Mouse (Mus musculus) neural tube, embryonic 14.5 days (tissue): ENCODE measurements around the gene Ush2a. TPM values are rescaled to one million over a fixed set of nuclear protein-coding genes. Genes with fewer than 3 reads are reported as not detected.

ENCODE experiments used
- ATAC-seq: fragments of 200-750 bp; cut with Nextera tagmentation; 2 replicates; pipeline ENCODE4 v1.8.0; 2017; ENCODE audit warnings: low read depth, mild to moderate bottlenecking, moderate TSS enrichment, moderate library complexity
- H3K27ac ChIP-seq: fragments of 300-500 bp; sonication (generic); 2 replicates; pipeline ENCODE4 v1.5.1; 2014; ENCODE audit warnings: low read depth, mild to moderate bottlenecking, control low read depth, low read length, moderate library complexity, mixed read lengths
- H3K27me3 ChIP-seq: fragments of 300-500 bp; sonication (generic); 2 replicates; pipeline ENCODE4 v1.6.1; 2014; ENCODE audit warnings: low read length; ENCODE audit not compliant: control insufficient read depth, insufficient read depth
- H3K36me3 ChIP-seq: fragments of 300-500 bp; sonication (generic); 2 replicates; pipeline ENCODE4 v1.6.1; 2014; ENCODE audit warnings: low read length, mixed read lengths; ENCODE audit not compliant: control insufficient read depth, insufficient read depth
- H3K4me1 ChIP-seq: fragments of 300-500 bp; sonication (generic); 2 replicates; pipeline ENCODE4 v1.6.1; 2014; ENCODE audit warnings: low read length; ENCODE audit not compliant: control insufficient read depth, insufficient read depth
- H3K4me2 ChIP-seq: fragments of 300-500 bp; sonication (generic); 2 replicates; pipeline ENCODE4 v1.6.1; 2014; ENCODE audit warnings: mild to moderate bottlenecking, low read depth, low read length, control low read depth
- H3K4me3 ChIP-seq: fragments of 300-500 bp; sonication (generic); 2 replicates; pipeline ENCODE4 v1.5.1; 2014; ENCODE audit warnings: low read depth, low read length, control low read depth, mixed read lengths
- H3K9ac ChIP-seq: fragments of 300-500 bp; sonication (generic); replicated peaks from 2 replicates; pipeline ENCODE4 v1.6.1; 2014; ENCODE audit warnings: low read depth, mild to moderate bottlenecking, control low read depth, low read length, mixed read lengths
- H3K9me3 ChIP-seq: fragments of 300-500 bp; sonication (generic); 2 replicates; pipeline ENCODE4 v1.6.1; 2016; ENCODE audit warnings: low read length; ENCODE audit not compliant: control insufficient read depth
- WGBS: fragments of 180-500 bp; shearing (Covaris S2); extraction: QIAGEN DNeasy Blood & Tissue Kit; methylation state at CpG from one replicate; pipeline ENCODE4 v1.1.7; 2014; 5-methylcytosine and 5-hydroxymethylcytosine counted together
- polyA plus RNA-seq: library from polyadenylated mRNA; unstranded; fragments of >200 nt; fragmentation: Nextera tagmentation; extraction: Ambion mirVana; gene quantifications from 2 replicates; pipeline ENCODE4 v1.2.1, GENCODE M21; 2014

Gene Ush2a
- polyA plus RNA-seq, 1 experiment from 2014 or later, result 0.27 TPM

- H3K9ac ChIP-seq, result no peak overlapping the region
- H3K9me3 ChIP-seq, result no peaks in the 10 kb centered on the region
- H3K4me2 ChIP-seq, result no peak overlapping the region
- no peaks in the 10 kb centered on the region for H3K27me3 ChIP-seq
- H3K27ac ChIP-seq, result no peak overlapping the region
- no peak for ATAC-seq
- 71% methylated on average over 4 of the region's 4 CpGs for WGBS
- no peaks in the 10 kb centered on the region for H3K36me3 ChIP-seq
- no peak overlapping the region for H3K4me3 ChIP-seq
- no peaks in the 10 kb centered on the region for H3K4me1 ChIP-seq
Observed at GRCm38 (mm10) chr1:188595251-188595650, 333.4 kb downstream of the Ush2a start.

- Histone ChIP-seq H3K4me2 (no peak overlapping the region), H3K27ac (no peak overlapping the region), H3K9me3 (no peaks in the 10 kb centered on the region), H3K4me3 (no peak overlapping the region), H3K27me3 (no peaks in the 10 kb centered on the region), H3K9ac (no peak overlapping the region), H3K36me3 (no peaks in the 10 kb centered on the region), H3K4me1 (no peaks in the 10 kb centered on the region)
- 88% methylated on average over 7 of the region's 7 CpGs for WGBS
- ATAC-seq, result no peak
Observed at GRCm38 (mm10) chr1:188598052-188598451, 336.2 kb downstream of the Ush2a start.

GRCm38 (mm10) chr1:188599134-188599533 is 337.3 kb downstream of the Ush2a start:
- Histone ChIP-seq H3K9ac (no peak overlapping the region), H3K27me3 (no peaks in the 10 kb centered on the region), H3K9me3 (no peaks in the 10 kb centered on the region), H3K36me3 (no peaks in the 10 kb centered on the region), H3K4me1 (no peaks in the 10 kb centered on the region), H3K27ac (no peak overlapping the region), H3K4me2 (no peak overlapping the region), H3K4me3 (no peak overlapping the region)
- ATAC-seq, result no peak
- 94% methylated on average over 8 of the region's 8 CpGs for whole genome bisulfite sequencing

- Histone ChIP-seq H3K27me3 (no peaks in the 10 kb centered on the region), H3K4me2 (no peak overlapping the region), H3K36me3 (no peaks in the 10 kb centered on the region), H3K4me1 (no peaks in the 10 kb centered on the region), H3K9ac (no peak overlapping the region), H3K4me3 (no peak overlapping the region), H3K27ac (no peak overlapping the region), H3K9me3 (no peaks in the 10 kb centered on the region)
- ATAC-seq, result no peak
Observed at GRCm38 (mm10) chr1:188606450-188606849, 344.6 kb downstream of the Ush2a start.

GRCm38 (mm10) chr1:188616547-188616946 is 354.7 kb downstream of the Ush2a start:
- no peak overlapping the region for H3K27ac ChIP-seq
- no peaks in the 10 kb centered on the region for H3K27me3 ChIP-seq
- H3K4me2 ChIP-seq, result no peak overlapping the region
- H3K4me3 ChIP-seq, result no peak overlapping the region
- H3K36me3 ChIP-seq, result no peaks in the 10 kb centered on the region
- 82% methylated on average over 5 of the region's 5 CpGs for WGBS
- no peak for ATAC-seq
- no peak overlapping the region for H3K9ac ChIP-seq
- no peaks in the 10 kb centered on the region for H3K4me1 ChIP-seq
- H3K9me3 ChIP-seq, result no peaks in the 10 kb centered on the region

GRCm38 (mm10) chr1:188633736-188634135 is 371.9 kb downstream of the Ush2a start:
- H3K4me3 ChIP-seq, result no peak overlapping the region
- WGBS, result 64% methylated on average over 4 of the region's 4 CpGs

GRCm38 (mm10) chr1:188639666-188640065 is 377.8 kb downstream of the Ush2a start:
- Histone ChIP-seq H3K9ac (no peak overlapping the region), H3K4me2 (no peak overlapping the region), H3K27ac (no peak overlapping the region)

More at GRCm38 (mm10) chr1:188633736-188634135, 371.9 kb downstream of the Ush2a start:
- Histone ChIP-seq H3K27ac (no peak overlapping the region), H3K4me2 (no peak overlapping the region), H3K36me3 (no peaks in the 10 kb centered on the region), H3K4me1 (no peaks in the 10 kb centered on the region), H3K9me3 (no peaks in the 10 kb centered on the region), H3K9ac (no peak overlapping the region), H3K27me3 (no peaks in the 10 kb centered on the region)
- no peak; the same call in 1 of the 2 replicates for ATAC-seq

GRCm38 (mm10) chr1:188643156-188643555 is 381.3 kb downstream of the Ush2a start:
- H3K27ac ChIP-seq, result no peak overlapping the region
- no peak overlapping the region for H3K4me2 ChIP-seq
- no peak for ATAC-seq
- H3K4me1 ChIP-seq, result no peaks in the 10 kb centered on the region
- no peaks in the 10 kb centered on the region for H3K9me3 ChIP-seq
- H3K9ac ChIP-seq, result no peak overlapping the region
- H3K4me3 ChIP-seq, result no peak overlapping the region
- no peaks in the 10 kb centered on the region for H3K27me3 ChIP-seq
- WGBS, result 87% methylated on average over 3 of the region's 3 CpGs
- H3K36me3 ChIP-seq, result no peaks in the 10 kb centered on the region

More at GRCm38 (mm10) chr1:188639666-188640065, 377.8 kb downstream of the Ush2a start:
- Histone ChIP-seq H3K4me1 (no peaks in the 10 kb centered on the region), H3K27me3 (no peaks in the 10 kb centered on the region), H3K4me3 (no peak overlapping the region), H3K9me3 (no peaks in the 10 kb centered on the region), H3K36me3 (no peaks in the 10 kb centered on the region)
- no peak for ATAC-seq

GRCm38 (mm10) chr1:188653001-188653400 is 391.2 kb downstream of the Ush2a start:
- no peak overlapping the region for H3K9ac ChIP-seq
- no peak overlapping the region for H3K4me2 ChIP-seq
- no peak overlapping the region for H3K27ac ChIP-seq
- H3K27me3 ChIP-seq, result no peaks in the 10 kb centered on the region
- H3K9me3 ChIP-seq, result no peaks in the 10 kb centered on the region
- no peak for ATAC-seq
- H3K4me1 ChIP-seq, result no peaks in the 10 kb centered on the region
- WGBS, result 88% methylated on average over 3 of the region's 3 CpGs
- H3K4me3 ChIP-seq, result no peak overlapping the region
- no peaks in the 10 kb centered on the region for H3K36me3 ChIP-seq

- H3K9ac ChIP-seq, result no peak overlapping the region
- WGBS, result 76% methylated on average over 12 of the region's 12 CpGs
- no peaks in the 10 kb centered on the region; the same call in 1 of the 2 replicates for H3K27me3 ChIP-seq
- H3K4me2 ChIP-seq, result no peak overlapping the region
- H3K36me3 ChIP-seq, result no peaks in the 10 kb centered on the region
- H3K9me3 ChIP-seq, result no peaks in the 10 kb centered on the region
- H3K4me3 ChIP-seq, result no peak overlapping the region
- ATAC-seq, result no peak
- H3K27ac ChIP-seq, result no peak overlapping the region
- H3K4me1 ChIP-seq, result peaks cover 7% of the 10 kb centered on the region; the same call in 1 of the 2 replicates
Observed at GRCm38 (mm10) chr1:188656121-188656520, 394.3 kb downstream of the Ush2a start.
